Comparison of ENCODE assay signal across 8 mouse cellular contexts in the genomic region with DNA sequence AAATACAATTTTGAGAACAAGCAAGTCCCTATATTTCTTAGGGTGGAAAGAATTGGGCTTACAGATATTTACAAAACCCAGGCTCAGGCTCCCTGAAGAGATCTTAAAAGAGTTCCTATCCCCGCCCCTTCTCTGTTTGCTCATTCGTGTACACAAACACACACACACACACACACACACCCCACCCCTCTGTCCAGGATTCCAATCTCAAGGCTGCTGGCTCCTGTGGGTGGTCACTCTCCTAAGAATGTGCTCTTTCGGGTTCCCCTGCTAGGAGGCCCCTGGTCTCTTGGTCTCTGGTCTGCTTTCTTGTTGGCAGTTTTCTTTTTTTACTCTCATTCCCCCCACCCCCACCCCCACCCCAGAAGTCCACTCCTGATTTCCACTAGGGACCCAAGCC. TPM values are rescaled to one million over a fixed set of nuclear protein-coding genes. Genes with fewer than 3 reads are reported as not detected.
DNase-seq lines count a peak whose midpoint lies in the region; ATAC-seq and TF ChIP-seq lines count a peak whose summit lies in the region.

No protein-coding gene starts in this region.

- H3K9ac ChIP-seq in forebrain, embryonic 13.5 days: no peak overlapping the region
- peak overlapping the region; percentile 50; the same call in 1 of the 2 replicates for H3K9ac ChIP-seq in limb, embryonic 14.5 days (ENCODE audit: low read depth, low read length, severe bottlenecking)
- H3K9ac ChIP-seq in neural tube, embryonic 15.5 days (replicated peaks): no peak overlapping the region

- whole genome bisulfite sequencing in forebrain, embryonic 13.5 days: 35% methylated on average over 3 of the region's 3 CpGs
- 2% methylated on average over 3 of the region's 3 CpGs for WGBS in limb, embryonic 14.5 days
- WGBS in neural tube, embryonic 15.5 days: 14% methylated on average over 3 of the region's 3 CpGs

- peak; percentile 48 to 62 for DNase-seq in kidney, postnatal 4 days
- no peak for DNase-seq in kidney, adult 9 months
- DNase-seq in limb, embryonic 14.5 days (ENCODE audit: low spot score): peak; percentile 72
- no peak for DNase-seq in frontal cortex, postnatal 10 days (ENCODE audit: low spot score in 2 of 2)
- DNase-seq in right cerebral cortex, postnatal 4 days: no peak
- DNase-seq in layer of hippocampus, postnatal 36 days: no peak

- peak; percentile 51; the same call in 1 of the 2 replicates for ATAC-seq in forebrain, embryonic 13.5 days
- peak; percentile 79 for ATAC-seq in limb, embryonic 14.5 days (ENCODE audit: low FRiP score, low read depth)
- no peak for ATAC-seq in neural tube, embryonic 15.5 days (ENCODE audit: low FRiP score)

- no peaks in the 10 kb centered on the region for H3K36me3 ChIP-seq in forebrain, embryonic 13.5 days (ENCODE audit: poor library complexity, severe bottlenecking)
- H3K36me3 ChIP-seq in limb, embryonic 14.5 days (ENCODE audit: control insufficient read depth, insufficient read depth, low read length): no peaks in the 10 kb centered on the region
- H3K36me3 ChIP-seq in neural tube, embryonic 15.5 days: no peaks in the 10 kb centered on the region

- peak overlapping the region; percentile 30 for H3K4me2 ChIP-seq in forebrain, embryonic 13.5 days
- peak overlapping the region; percentile 45 for H3K4me2 ChIP-seq in limb, embryonic 14.5 days (replicated peaks; ENCODE audit: low read depth, low read length, severe bottlenecking)
- peak overlapping the region; percentile 44 for H3K4me2 ChIP-seq in neural tube, embryonic 15.5 days

- no peak for TF ChIP-seq POLR2A in limb, embryonic 14.5 days (IDR thresholded peaks at IDR 0.05; ENCODE audit: borderline replicate concordance, extremely low read depth, insufficient read depth, insufficient read length)

- H3K9me3 ChIP-seq in forebrain, embryonic 13.5 days (replicated peaks): no peaks in the 10 kb centered on the region
- H3K9me3 ChIP-seq in limb, embryonic 14.5 days (ENCODE audit: control insufficient read depth, low read length): no peaks in the 10 kb centered on the region
- H3K9me3 ChIP-seq in neural tube, embryonic 15.5 days (replicated peaks): no peaks in the 10 kb centered on the region

- H3K4me1 ChIP-seq in forebrain, embryonic 13.5 days: 0 out of 2 replicates have a peak, but pooled peaks cover 7% of the 10 kb centered on the region
- peaks cover 27% of the 10 kb centered on the region for H3K4me1 ChIP-seq in limb, embryonic 14.5 days (ENCODE audit: control insufficient read depth, insufficient read depth, low read length)
- peaks cover 11% of the 10 kb centered on the region for H3K4me1 ChIP-seq in neural tube, embryonic 15.5 days

- no peak overlapping the region for H3K27ac ChIP-seq in forebrain, embryonic 13.5 days
- peak overlapping the region; percentile 85 for H3K27ac ChIP-seq in limb, embryonic 14.5 days (replicated peaks; ENCODE audit: low read depth, low read length)
- H3K27ac ChIP-seq in neural tube, embryonic 15.5 days (replicated peaks): peak overlapping the region; percentile 41; the same call in 1 of the 2 replicates

- H3K4me3 ChIP-seq in forebrain, embryonic 13.5 days: no peak overlapping the region
- peak overlapping the region; percentile 14 for H3K4me3 ChIP-seq in limb, embryonic 14.5 days (replicated peaks; ENCODE audit: low read length)
- H3K4me3 ChIP-seq in neural tube, embryonic 15.5 days (replicated peaks): peak overlapping the region; percentile 17

- H3K27me3 ChIP-seq in forebrain, embryonic 13.5 days: no peaks in the 10 kb centered on the region
- H3K27me3 ChIP-seq in limb, embryonic 14.5 days (ENCODE audit: control insufficient read depth, insufficient read depth, low read length): no peaks in the 10 kb centered on the region
- H3K27me3 ChIP-seq in neural tube, embryonic 15.5 days (replicated peaks): no peaks in the 10 kb centered on the region

RNA-seq across cellular contexts. Expression of a gene that starts 41.7 kb away (rescaled TPM):
- polyA plus RNA-seq in forebrain, embryonic 13.5 days (2015; fragmentation: Nextera tagmentation; extraction: Ambion mirVana): 24.8 and 25.2 TPM in 2 replicates
- 34.6 and 41.1 TPM in 2 replicates for polyA plus RNA-seq in limb, embryonic 14.5 days (2012; rRNA removed)
- 22.5 and 26.9 TPM in 2 replicates for polyA plus RNA-seq in limb, embryonic 14.5 days (2014; fragmentation: Nextera tagmentation; extraction: Ambion mirVana)
- polyA plus RNA-seq in neural tube, embryonic 15.5 days (2015; fragmentation: Nextera tagmentation; extraction: Ambion mirVana): 19.0 and 20.8 TPM in 2 replicates
- 10 to 100 TPM; 37.4 to 41.9 TPM for total RNA-seq in layer of hippocampus, postnatal 36 days (2021)

Comparison
In these comparisons a context has a peak if more than half of its experiments do, and no peak if none do; other contexts are left out.
1. DNase-seq: peak in kidney, postnatal 4 days (2 of 2) and limb, embryonic 14.5 days (single experiment); none in kidney, adult 9 months (single experiment), frontal cortex, postnatal 10 days (0 of 2), right cerebral cortex, postnatal 4 days (single experiment) and layer of hippocampus, postnatal 36 days (0 of 2).
2. Peak in every context shown above with its lines, with median percentiles within 50 percentile points of each other: H3K4me2 ChIP-seq.